In the genomic region with DNA sequence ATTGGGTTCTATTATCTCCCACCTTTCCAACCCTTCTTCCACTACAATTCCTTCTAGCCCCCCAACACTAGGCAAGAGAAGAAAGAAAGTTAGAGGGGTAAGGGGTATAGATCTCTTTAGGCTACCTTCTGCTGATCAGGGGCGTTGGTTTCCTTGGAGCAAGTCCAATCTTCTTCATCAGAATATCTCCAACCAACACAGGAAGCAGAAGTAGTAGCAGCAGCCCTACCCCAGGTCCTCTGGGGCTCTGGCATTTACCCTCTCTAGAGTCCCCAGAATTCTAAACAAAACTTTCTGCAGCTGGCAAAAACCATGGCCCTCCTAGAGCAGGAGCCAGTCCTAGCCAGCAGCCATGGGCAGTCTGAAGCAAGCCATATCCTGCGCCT, we compare ENCODE assay signal across 13 mouse cellular contexts. TPM values are rescaled to one million over a fixed set of nuclear protein-coding genes. Genes with fewer than 3 reads are reported as not detected.
A peak's percentile ranks its signal among the peaks of the same experiment; 100 is the strongest.
DNase-seq lines count a peak whose midpoint lies in the region; ATAC-seq lines count a peak whose summit lies in the region.
"Had no signal": no experiment of that assay in that cellular context is flagged by ENCODE, and none has a peak within 500 bp of the region (broad histone marks: within the 10 kb centered on the region; RNA-seq: fewer than 3 reads in every experiment).

No protein-coding gene starts in this region.

- no peak overlapping the region for H3K4me2 ChIP-seq in heart, embryonic 12.5 days
- no peak overlapping the region for H3K4me2 ChIP-seq in kidney, embryonic 15.5 days
- no peak overlapping the region for H3K4me2 ChIP-seq in liver, embryonic 13.5 days
- H3K4me2 ChIP-seq: hindbrain, embryonic 13.5 days; lung, embryonic 14.5 days; neural tube, embryonic 12.5 days had no signal

- no peak overlapping the region for H3K4me3 ChIP-seq in heart, embryonic 12.5 days
- H3K4me3 ChIP-seq in kidney, embryonic 15.5 days (replicated peaks) = no peak overlapping the region
- no peak overlapping the region for H3K4me3 ChIP-seq in liver, embryonic 13.5 days (replicated peaks)
- H3K4me3 ChIP-seq: hindbrain, embryonic 13.5 days; left cerebral cortex, adult 2 months; neural tube, embryonic 12.5 days had no signal

- no peaks in the 10 kb centered on the region for H3K36me3 ChIP-seq in heart, embryonic 12.5 days
- H3K36me3 ChIP-seq in kidney, embryonic 15.5 days = no peaks in the 10 kb centered on the region
- no peaks in the 10 kb centered on the region for H3K36me3 ChIP-seq in liver, embryonic 13.5 days
- H3K36me3 ChIP-seq: hindbrain, embryonic 13.5 days; neural tube, embryonic 12.5 days had no signal

- DNase-seq in heart, postnatal 14 days = no peak
- no peak for DNase-seq in kidney, postnatal 25 days
- peak; percentile 42 for DNase-seq in 416B (ENCODE audit: low read depth)
- DNase-seq in liver, embryonic 13.5 days = no peak
- no peak for DNase-seq in cerebellum, postnatal 4 days (ENCODE audit: low spot score in 2 of 2)
- DNase-seq in neural tube, embryonic 10.5 days (ENCODE audit: extremely low spot score, low spot score) = no peak

- no peak for ATAC-seq in heart, embryonic 12.5 days (ENCODE audit: insufficient number of reproducible peaks, low FRiP score)
- no peak for ATAC-seq in kidney, embryonic 15.5 days (replicated peaks; ENCODE audit: low FRiP score)
- no peak for ATAC-seq in liver, embryonic 13.5 days (ENCODE audit: low read depth)

- no peak overlapping the region for H3K9ac ChIP-seq in heart, embryonic 12.5 days
- no peak overlapping the region for H3K9ac ChIP-seq in kidney, embryonic 15.5 days
- H3K9ac ChIP-seq in liver, embryonic 13.5 days = no peak overlapping the region
- H3K9ac ChIP-seq: hindbrain, embryonic 13.5 days; neural tube, embryonic 12.5 days had no signal

- H3K9me3 ChIP-seq in heart, embryonic 12.5 days (replicated peaks) = no peaks in the 10 kb centered on the region
- H3K9me3 ChIP-seq in kidney, embryonic 15.5 days (replicated peaks) = no peaks in the 10 kb centered on the region
- H3K9me3 ChIP-seq in liver, embryonic 13.5 days (replicated peaks) = no peaks in the 10 kb centered on the region
- H3K9me3 ChIP-seq: hindbrain, embryonic 13.5 days; megakaryocyte, embryonic 14.5 days; neural tube, embryonic 12.5 days had no signal

- 77% methylated on average over 2 of the region's 2 CpGs for WGBS in heart, embryonic 12.5 days
- 95% methylated on average over 2 of the region's 2 CpGs for WGBS in kidney, embryonic 15.5 days
- WGBS in liver, embryonic 13.5 days (ENCODE audit: insufficient replicate concordance) = 49% methylated on average over 2 of the region's 2 CpGs

- H3K4me1 ChIP-seq in heart, embryonic 12.5 days (replicated peaks) = no peaks in the 10 kb centered on the region
- H3K4me1 ChIP-seq in kidney, embryonic 15.5 days = 0 out of 2 replicates have a peak, but pooled peaks cover 3% of the 10 kb centered on the region
- H3K4me1 ChIP-seq in liver, embryonic 13.5 days (replicated peaks) = peaks cover 36% of the 10 kb centered on the region
- H3K4me1 ChIP-seq: neural tube, embryonic 12.5 days had no signal

- intact Hi-C loops in heart, postnatal 14 days (cut with DNase I) = loop anchor here (2.0 kb wide), 1 partner anchor 57 kb away; no protein-coding TSS in a partner anchor

- 0 out of 2 replicates have a peak overlapping the region, but pooled peaks have one; percentile 0 for H3K27ac ChIP-seq in heart, embryonic 12.5 days (ENCODE audit: poor library complexity, severe bottlenecking)
- peak overlapping the region; percentile 63; the same call in 1 of the 2 replicates for H3K27ac ChIP-seq in kidney, embryonic 15.5 days
- H3K27ac ChIP-seq in liver, embryonic 13.5 days = peak overlapping the region; percentile 68
- H3K27ac ChIP-seq: hindbrain, embryonic 13.5 days; left cerebral cortex, adult 2 months; neural tube, embryonic 12.5 days had no signal

- H3K27me3 ChIP-seq in heart, embryonic 12.5 days (replicated peaks) = peaks cover 14% of the 10 kb centered on the region
- H3K27me3 ChIP-seq in kidney, embryonic 15.5 days = no peaks in the 10 kb centered on the region
- H3K27me3 ChIP-seq in liver, embryonic 13.5 days = no peaks in the 10 kb centered on the region

RNA-seq across cellular contexts. Expression of a gene that starts 12.8 kb away (rescaled TPM):
- 51.4 and 56.4 TPM in 2 replicates for polyA plus RNA-seq in heart, embryonic 12.5 days (2016; fragmentation: Nextera tagmentation; extraction: Ambion mirVana)
- total RNA-seq in heart, postnatal 14 days (2021) = 10 to 100 TPM; 48.9 to 51.7 TPM
- polyA plus RNA-seq in kidney, embryonic 15.5 days (2015; fragmentation: Nextera tagmentation; extraction: Ambion mirVana) = 59.8 and 65.3 TPM in 2 replicates
- polyA plus RNA-seq in liver, embryonic 13.5 days (2015; fragmentation: Nextera tagmentation; extraction: Ambion mirVana) = 77.1 and 95.0 TPM in 2 replicates

RNA-seq across cellular contexts. Expression of a gene that starts 26.0 kb away (rescaled TPM):
- polyA plus RNA-seq in heart, embryonic 12.5 days (2016; fragmentation: Nextera tagmentation; extraction: Ambion mirVana) = 0.58 and 0.66 TPM in 2 replicates
- total RNA-seq in heart, postnatal 14 days (2021) = under 1 TPM in 1 of 2 experiments, not detected in 1; 0.05 TPM
- 0.31 and 0.57 TPM in 2 replicates for polyA plus RNA-seq in kidney, embryonic 15.5 days (2015; fragmentation: Nextera tagmentation; extraction: Ambion mirVana)
- polyA plus RNA-seq in liver, embryonic 13.5 days (2015; fragmentation: Nextera tagmentation; extraction: Ambion mirVana) = 0.27 and 0.34 TPM in 2 replicates

Comparison
In these comparisons a context has a peak if more than half of its experiments do, and no peak if none do; other contexts are left out.
1. H3K27ac ChIP-seq: peak in every context shown above with its lines; median percentile 68 in liver, embryonic 13.5 days; 63 in kidney, embryonic 15.5 days; 0 in heart, embryonic 12.5 days.